Mouse (Mus musculus) MEL (cell line): ENCODE measurements around the gene Arpp21.

ENCODE experiments used
- CTCF ChIP-seq, 3 experiments: IDR thresholded peaks in 2 of 3; conservative IDR thresholded peaks in 1 of 3; 2 replicates each; pipeline ENCODE4 v1.5.1; 2011 to 2012; ENCODE audit warnings: low read length in 3 of 3, low read depth in 2 of 3, mild to moderate bottlenecking in 2 of 3, improper control_type of control experiment in 1 of 3, inconsistent platforms in 1 of 3, mixed read lengths in 1 of 3, moderate library complexity in 1 of 3; ENCODE audit not compliant: control insufficient read depth in 1 of 3, insufficient read depth in 1 of 3, poor library complexity in 1 of 3, severe bottlenecking in 1 of 3
- MAX ChIP-seq: IDR thresholded peaks from 2 replicates; pipeline ENCODE4 v1.6.1; 2011; ENCODE audit warnings: low read length, improper control_type of control experiment
- POLR2A ChIP-seq, 2 experiments: IDR thresholded peaks; 2 replicates each; pipeline ENCODE4 v1.6.1; 2011 to 2012; ENCODE audit warnings: low read length in 2 of 2, mild to moderate bottlenecking in 2 of 2, control low read depth in 1 of 2, improper control_type of control experiment in 1 of 2, low read depth in 1 of 2, moderate library complexity in 1 of 2; ENCODE audit not compliant: control insufficient read depth in 1 of 2, insufficient read depth in 1 of 2, poor library complexity in 1 of 2
- POLR2AphosphoS2 ChIP-seq: IDR thresholded peaks from 2 replicates; pipeline ENCODE4 v1.6.1; 2011; ENCODE audit warnings: low read length, improper control_type of control experiment
- TAL1 ChIP-seq: IDR thresholded peaks from 2 replicates; pipeline ENCODE4 v1.6.1; 2012; ENCODE audit warnings: mild to moderate bottlenecking, inconsistent platforms, low read length, moderate library complexity, mixed read lengths
- ZNF384 ChIP-seq: IDR thresholded peaks from 2 replicates; pipeline ENCODE4 v1.6.1; 2012; ENCODE audit warnings: low read depth, mild to moderate bottlenecking, inconsistent platforms, low read length, improper control_type of control experiment

DNA sequence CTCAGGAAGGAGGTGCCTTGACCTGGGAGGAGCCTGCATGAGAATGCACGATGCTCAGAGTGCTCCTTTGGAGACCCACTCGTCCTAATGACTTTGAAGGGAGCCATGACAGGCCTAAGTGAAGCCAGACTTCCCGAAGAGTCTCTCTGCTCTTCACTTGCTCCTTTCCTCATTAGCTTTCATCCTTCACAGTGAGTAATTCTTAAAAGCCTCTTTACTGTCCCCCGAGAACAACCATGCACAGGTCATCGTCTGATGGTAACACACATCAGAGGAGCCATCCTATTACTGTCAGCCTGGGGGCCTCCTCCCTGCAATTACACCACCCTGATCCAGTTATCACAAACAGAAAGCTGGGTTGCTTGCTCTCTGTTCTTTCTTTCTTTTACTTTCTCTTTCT is 160.9 kb downstream of the Arpp21 start:
- no peak for TF ChIP-seq POLR2A (IDR thresholded peaks at IDR 0.05; ENCODE audit: control insufficient read depth in 1 of 2, insufficient read depth in 1 of 2, low read depth in 1 of 2, low read length in 2 of 2, poor library complexity in 1 of 2)
- no peak for TF ChIP-seq TAL1
- no peak for TF ChIP-seq CTCF (IDR thresholded peaks at IDR 0.05 in 2 of 3, conservative IDR thresholded peaks at IDR 0.05 in 1 of 3; ENCODE audit: control insufficient read depth in 1 of 3, insufficient read depth in 1 of 3, low read depth in 2 of 3, low read length in 3 of 3, poor library complexity in 1 of 3, severe bottlenecking in 1 of 3)
- TF ChIP-seq MAX, result no peak
- no peak for TF ChIP-seq ZNF384
- no peak for TF ChIP-seq POLR2AphosphoS2
